Mouse (Mus musculus) liver, embryonic 16.5 days (tissue): ENCODE measurements around the gene Sgo2a. TPM values are rescaled to one million over a fixed set of nuclear protein-coding genes. Genes with fewer than 3 reads are reported as not detected.

Experiments used
- ATAC-seq: fragments of 200-750 bp; cut with Nextera tagmentation; 2 replicates; pipeline ENCODE4 v1.8.0; 2017; ENCODE audit warnings: low read depth, mild to moderate bottlenecking, moderate number of reproducible peaks, moderate library complexity
- H3K27ac ChIP-seq: fragments of 300-500 bp; sonication (generic); 2 replicates; pipeline ENCODE4 v1.5.1; 2014; ENCODE audit warnings: mild to moderate bottlenecking, low read length
- H3K27me3 ChIP-seq: fragments of 300-500 bp; sonication (generic); 2 replicates; pipeline ENCODE4 v1.6.1; 2014; ENCODE audit warnings: low read depth, low read length, mixed read lengths; ENCODE audit not compliant: control insufficient read depth, insufficient read depth
- H3K36me3 ChIP-seq: fragments of 300-500 bp; sonication (generic); 2 replicates; pipeline ENCODE4 v1.6.1; 2014; ENCODE audit warnings: mild to moderate bottlenecking; ENCODE audit not compliant: control insufficient read depth, insufficient read depth
- H3K4me1 ChIP-seq: fragments of 300-500 bp; sonication (generic); 2 replicates; pipeline ENCODE4 v1.6.1; 2014; ENCODE audit warnings: low read depth, low read length, mixed read lengths; ENCODE audit not compliant: control insufficient read depth
- H3K4me2 ChIP-seq: fragments of 300-500 bp; sonication (generic); 2 replicates; pipeline ENCODE4 v1.6.1; 2014; ENCODE audit warnings: low read depth, low read length, mixed read lengths
- H3K4me3 ChIP-seq: fragments of 300-500 bp; sonication (generic); 2 replicates; pipeline ENCODE4 v1.5.1; 2014; ENCODE audit warnings: low read depth, mild to moderate bottlenecking, low read length
- H3K9ac ChIP-seq: fragments of 300-500 bp; sonication (generic); 2 replicates; pipeline ENCODE4 v1.6.1; 2014; ENCODE audit warnings: low read depth, low read length
- H3K9me3 ChIP-seq: fragments of 300-500 bp; sonication (generic); replicated peaks from 2 replicates; pipeline ENCODE4 v1.6.1; 2016; ENCODE audit warnings: low read length; ENCODE audit not compliant: control insufficient read depth
- WGBS: fragments of 180-500 bp; shearing (Covaris S2); extraction: QIAGEN DNeasy Blood & Tissue Kit; methylation state at CpG from one replicate; pipeline ENCODE4 v1.1.7; 2014; ENCODE audit not compliant: insufficient replicate concordance; 5-methylcytosine and 5-hydroxymethylcytosine counted together
- polyA plus RNA-seq: library from polyadenylated mRNA; unstranded; fragments of >200 nt; fragmentation: Nextera tagmentation; extraction: Ambion mirVana; gene quantifications from 2 replicates; pipeline ENCODE4 v1.2.1, GENCODE M21; 2015

Sgo2a gene
- polyA plus RNA-seq, 1 experiment from 2014 or later = 7.4 TPM

GRCm38 (mm10) chr1:58071006-58071405 lies 75.2 kb downstream of the Sgo2a start:
- Histone ChIP-seq H3K27me3 (no peaks in the 10 kb centered on the region), H3K9me3 (no peaks in the 10 kb centered on the region), H3K9ac (no peak overlapping the region), H3K4me3 (no peak overlapping the region), H3K27ac (no peak overlapping the region), H3K4me2 (no peak overlapping the region), H3K4me1 (no peaks in the 10 kb centered on the region), H3K36me3 (no peaks in the 10 kb centered on the region)
- WGBS = 59% methylated on average over 9 of the region's 9 CpGs
- ATAC-seq = no peak

GRCm38 (mm10) chr1:58071509-58071908 lies 75.7 kb downstream of the Sgo2a start:
- no peaks in the 10 kb centered on the region for H3K4me1 ChIP-seq
- no peak overlapping the region for H3K4me3 ChIP-seq
- H3K4me2 ChIP-seq = no peak overlapping the region
- WGBS = 80% methylated on average over 1 of the region's 1 CpGs
- H3K27ac ChIP-seq = no peak overlapping the region
- no peaks in the 10 kb centered on the region for H3K9me3 ChIP-seq
- H3K9ac ChIP-seq = no peak overlapping the region
- no peaks in the 10 kb centered on the region for H3K27me3 ChIP-seq
- ATAC-seq = no peak
- no peaks in the 10 kb centered on the region for H3K36me3 ChIP-seq

GRCm38 (mm10) chr1:58072416-58072815 lies 76.6 kb downstream of the Sgo2a start:
- Histone ChIP-seq H3K36me3 (no peaks in the 10 kb centered on the region), H3K4me2 (no peak overlapping the region), H3K9me3 (no peaks in the 10 kb centered on the region), H3K4me3 (no peak overlapping the region), H3K27me3 (no peaks in the 10 kb centered on the region), H3K27ac (no peak overlapping the region), H3K9ac (no peak overlapping the region), H3K4me1 (no peaks in the 10 kb centered on the region)
- ATAC-seq = no peak
- 68% methylated on average over 2 of the region's 2 CpGs for WGBS

GRCm38 (mm10) chr1:58072991-58073730 lies 77.4 kb downstream of the Sgo2a start:
- Histone ChIP-seq H3K4me1 (no peaks in the 10 kb centered on the region), H3K4me2 (no peak overlapping the region), H3K4me3 (no peak overlapping the region), H3K27ac (no peak overlapping the region), H3K36me3 (no peaks in the 10 kb centered on the region), H3K27me3 (no peaks in the 10 kb centered on the region), H3K9me3 (no peaks in the 10 kb centered on the region), H3K9ac (no peak overlapping the region)
- WGBS = 65% methylated on average over 12 of the region's 12 CpGs
- ATAC-seq = no peak

- WGBS = 60% methylated on average over 2 of the region's 2 CpGs
- no peaks in the 10 kb centered on the region for H3K9me3 ChIP-seq
- no peak overlapping the region for H3K27ac ChIP-seq
- no peaks in the 10 kb centered on the region for H3K27me3 ChIP-seq
- ATAC-seq = no peak
- no peak overlapping the region for H3K4me3 ChIP-seq
- H3K9ac ChIP-seq = no peak overlapping the region
- no peaks in the 10 kb centered on the region for H3K4me1 ChIP-seq
- H3K36me3 ChIP-seq = no peaks in the 10 kb centered on the region
- no peak overlapping the region for H3K4me2 ChIP-seq
Measured at GRCm38 (mm10) chr1:58074266-58074665, 78.5 kb downstream of the Sgo2a start.

Other genes with a start within 250 kb of the Sgo2a start
- gene Spats2l, start 221.8 kb upstream of the Sgo2a start, polyA plus RNA-seq = 7.6 and 8.4 TPM in 2 replicates
- gene Kctd18, start 23.0 kb downstream of the Sgo2a start, polyA plus RNA-seq = 2.7 and 2.8 TPM in 2 replicates
- gene Aox1, start 34.0 kb downstream of the Sgo2a start, polyA plus RNA-seq = 0.36 and 0.44 TPM in 2 replicates
- 6.1 and 7.2 TPM in 2 replicates for gene Aox3, start 117.2 kb downstream of the Sgo2a start, polyA plus RNA-seq
- 0.18 and 0.19 TPM in 2 replicates for gene Aox4, start 214.4 kb downstream of the Sgo2a start, polyA plus RNA-seq